Mouse (Mus musculus): ENCODE data around the gene Cenpt.
A peak's percentile ranks its signal among the peaks of the same experiment; 100 is the strongest.

Gene Cenpt

DNA sequence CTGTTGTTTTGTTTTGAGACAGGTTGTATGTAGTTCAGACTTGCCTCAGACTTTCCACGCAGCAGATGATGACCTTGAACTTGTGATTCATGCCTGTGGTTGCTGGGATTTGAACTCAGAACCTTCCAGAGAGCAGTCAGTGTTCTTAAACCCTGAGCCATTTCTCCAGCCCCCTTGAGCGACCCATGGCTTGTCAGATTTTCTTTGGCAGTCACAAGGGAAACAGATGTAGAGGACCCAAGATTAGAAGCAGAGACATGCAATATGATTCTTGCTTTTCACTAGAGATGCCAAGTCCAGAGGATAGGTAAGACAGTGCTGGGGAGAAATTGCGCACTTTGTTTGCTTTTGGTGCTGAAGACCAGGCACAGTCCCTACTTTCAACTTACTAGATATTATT, at the start of gene Cenpt:
Gene Cenpt (minus strand): TSS at position 101 of the 400 bp plus-strand sequence.
- no peak for DNase-seq (ENCODE audit: low read depth, low spot score)

DNA sequence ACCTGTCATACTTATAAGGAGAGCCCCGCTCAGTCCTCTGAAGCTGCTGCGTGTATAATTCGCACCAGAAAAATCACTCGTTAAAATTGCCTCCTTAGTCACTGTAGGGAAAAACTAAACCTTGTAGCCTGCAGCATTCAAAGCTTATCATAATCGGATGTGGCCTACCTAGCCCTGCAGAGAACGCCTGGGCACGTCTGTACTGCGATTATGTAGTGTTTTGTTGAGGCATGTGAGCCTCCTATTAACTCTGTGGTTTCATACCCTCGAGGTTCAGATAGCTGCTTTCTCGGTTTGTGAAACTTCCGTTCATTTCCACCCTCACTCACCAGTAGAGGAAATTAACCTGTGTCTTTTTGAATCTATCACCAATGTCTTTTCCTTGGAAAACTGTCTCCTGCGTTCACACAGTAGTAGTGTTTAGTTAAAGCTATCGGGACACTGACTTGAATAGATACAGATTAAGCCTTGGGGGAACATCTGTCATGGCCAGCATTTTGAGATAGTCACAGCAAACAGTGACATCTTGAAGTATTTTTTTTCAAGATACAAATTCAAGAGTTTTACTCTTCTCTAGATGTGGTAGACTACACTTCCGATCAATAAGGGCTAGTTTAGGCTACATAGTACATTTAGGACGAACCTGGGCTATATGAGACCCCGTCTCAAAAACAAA, 48.0 kb upstream of the Cenpt start:
- peak; percentile 73 for DNase-seq (ENCODE audit: low read depth, low spot score)

DNA sequence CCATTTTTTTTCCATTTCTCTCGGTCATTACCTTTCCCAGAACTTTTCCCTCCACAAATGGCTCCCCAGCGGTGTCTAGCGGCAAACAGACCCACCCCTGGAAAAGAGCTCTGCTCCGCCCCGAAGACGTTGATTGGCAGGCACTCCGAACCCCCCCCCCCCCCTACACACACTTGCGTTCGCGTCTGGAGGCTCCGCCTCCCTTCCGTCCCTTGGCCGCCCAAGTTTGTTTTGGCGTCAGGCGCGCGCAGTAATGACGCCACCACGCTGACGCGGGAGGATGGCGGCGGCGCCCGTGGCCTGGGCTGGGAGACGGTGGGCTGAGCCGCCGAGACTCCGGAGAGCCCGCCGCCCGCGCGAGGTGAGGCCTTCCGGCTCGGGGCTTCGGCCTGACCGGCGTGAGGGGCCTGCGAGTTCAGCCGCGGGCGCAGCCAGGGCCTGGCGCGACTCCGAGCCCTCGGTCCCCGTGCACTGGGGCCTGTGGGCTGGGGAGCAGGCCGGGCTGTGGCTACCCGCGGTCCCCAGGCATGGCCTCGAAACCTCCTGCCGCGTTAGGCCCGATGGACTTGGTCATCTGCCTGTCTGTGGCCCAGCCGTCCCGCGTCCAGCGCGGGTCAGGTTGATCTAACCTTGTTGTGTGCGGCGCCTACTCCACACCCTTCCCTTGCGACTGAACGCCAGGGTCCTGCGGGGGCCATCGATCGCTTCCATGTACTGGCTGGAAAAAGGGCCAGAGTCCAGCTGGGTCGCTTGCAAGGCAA, 47.3 kb upstream of the Cenpt start, which contains the start of gene Pskh1:
Gene Pskh1 (plus strand): TSS at position 262 of the 761 bp plus-strand sequence.
- peak; percentile 97 for DNase-seq (ENCODE audit: low read depth, low spot score)

DNA sequence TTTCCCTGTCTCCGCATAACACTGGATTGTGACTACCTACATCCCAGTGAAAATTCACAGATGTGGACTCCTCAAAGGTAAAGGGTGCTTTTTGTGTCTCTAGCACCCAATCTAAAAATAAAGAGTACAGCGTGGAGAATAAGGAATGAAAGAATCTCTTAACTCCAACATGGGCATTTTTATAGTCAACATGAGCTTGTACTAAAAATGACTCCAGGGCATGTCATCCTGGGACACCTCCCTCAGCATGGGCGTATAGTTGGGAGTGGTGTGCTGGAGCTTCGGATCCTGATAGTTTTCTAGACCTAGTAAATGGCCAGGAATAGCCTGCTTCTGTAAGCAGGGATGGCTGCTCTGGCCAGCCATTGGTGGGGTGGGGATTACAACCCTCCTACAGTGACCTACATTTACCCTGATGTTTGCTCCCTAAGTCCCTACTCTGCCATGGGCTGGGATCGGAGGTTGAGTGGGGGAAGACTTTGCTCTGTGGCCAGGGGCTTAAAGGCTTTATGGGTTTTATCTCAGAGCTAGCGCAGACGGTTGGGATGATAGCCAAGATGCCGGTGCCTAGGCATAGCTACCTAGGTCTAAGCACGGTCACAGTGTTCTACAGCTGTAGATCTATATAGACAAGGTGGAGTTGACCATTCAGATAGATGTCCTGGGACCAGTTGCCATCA, 44.9 kb upstream of the Cenpt start:
- DNase-seq (ENCODE audit: low read depth, low spot score): no peak

DNA sequence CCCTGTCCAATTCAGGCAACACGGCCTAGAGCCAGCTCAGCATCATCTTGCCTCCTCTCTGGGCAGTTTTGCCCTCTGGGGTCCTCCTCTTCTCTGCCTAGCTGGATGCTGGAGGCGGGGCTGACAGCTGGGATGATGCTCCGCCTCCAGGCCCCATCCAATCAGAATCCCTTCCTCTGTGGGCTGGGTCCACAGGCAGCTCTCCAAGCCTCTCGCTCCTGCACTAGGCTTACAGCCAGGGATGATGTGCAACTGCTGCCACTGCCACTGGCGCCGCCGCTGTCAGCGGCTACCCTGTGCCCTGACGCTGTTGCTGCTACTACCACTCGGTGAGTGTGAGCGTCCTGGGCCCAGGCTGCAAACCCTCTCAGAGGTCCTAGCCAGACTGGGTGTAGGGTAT, 40.3 kb upstream of the Cenpt start, which contains the start of gene Nrn1l:
Gene Nrn1l (plus strand): TSS at position 229 of the 400 bp plus-strand sequence.
- peak; percentile 17 for DNase-seq (ENCODE audit: low read depth, low spot score)

DNA sequence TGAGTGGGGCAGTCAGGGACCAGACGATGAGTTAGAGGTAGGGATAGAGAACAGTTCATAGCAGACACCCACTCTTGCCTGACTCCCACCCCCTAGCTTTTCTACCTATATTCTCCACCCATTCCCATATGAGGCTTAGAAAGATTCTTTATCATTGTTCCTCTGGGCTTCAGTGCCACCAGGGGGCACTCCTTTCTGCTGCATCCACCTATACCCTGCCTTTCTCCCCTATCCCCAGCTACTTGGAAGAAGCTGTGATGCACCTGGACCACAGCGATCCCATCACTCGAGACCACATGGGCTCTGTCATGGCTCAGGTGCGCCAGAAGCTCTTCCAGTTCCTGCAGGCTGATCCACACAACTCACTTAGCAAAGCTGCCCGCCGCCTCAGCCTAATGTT, 39.4 kb upstream of the Cenpt start:
- DNase-seq (ENCODE audit: low read depth, low spot score): peak; percentile 66

DNA sequence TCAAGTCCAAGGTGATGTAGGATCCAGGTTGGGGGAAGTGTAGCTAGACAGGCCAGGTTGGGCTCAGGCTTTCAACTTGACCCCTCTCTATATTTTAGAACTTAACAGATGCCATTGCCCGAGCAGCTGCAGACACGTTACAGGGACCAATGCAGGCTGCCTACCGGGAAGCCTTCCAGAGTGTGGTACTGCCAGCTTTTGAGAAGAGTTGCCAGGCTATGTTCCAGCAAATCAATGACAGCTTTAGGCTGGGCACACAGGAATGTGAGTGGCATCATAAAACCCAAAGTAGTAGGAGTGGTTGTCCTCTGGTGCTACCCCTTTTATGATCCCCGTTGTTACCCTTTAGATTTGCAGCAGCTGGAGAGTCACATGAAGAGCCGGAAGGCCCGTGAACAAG, 37.8 kb upstream of the Cenpt start:
- no peak for DNase-seq (ENCODE audit: low read depth, low spot score)

DNA sequence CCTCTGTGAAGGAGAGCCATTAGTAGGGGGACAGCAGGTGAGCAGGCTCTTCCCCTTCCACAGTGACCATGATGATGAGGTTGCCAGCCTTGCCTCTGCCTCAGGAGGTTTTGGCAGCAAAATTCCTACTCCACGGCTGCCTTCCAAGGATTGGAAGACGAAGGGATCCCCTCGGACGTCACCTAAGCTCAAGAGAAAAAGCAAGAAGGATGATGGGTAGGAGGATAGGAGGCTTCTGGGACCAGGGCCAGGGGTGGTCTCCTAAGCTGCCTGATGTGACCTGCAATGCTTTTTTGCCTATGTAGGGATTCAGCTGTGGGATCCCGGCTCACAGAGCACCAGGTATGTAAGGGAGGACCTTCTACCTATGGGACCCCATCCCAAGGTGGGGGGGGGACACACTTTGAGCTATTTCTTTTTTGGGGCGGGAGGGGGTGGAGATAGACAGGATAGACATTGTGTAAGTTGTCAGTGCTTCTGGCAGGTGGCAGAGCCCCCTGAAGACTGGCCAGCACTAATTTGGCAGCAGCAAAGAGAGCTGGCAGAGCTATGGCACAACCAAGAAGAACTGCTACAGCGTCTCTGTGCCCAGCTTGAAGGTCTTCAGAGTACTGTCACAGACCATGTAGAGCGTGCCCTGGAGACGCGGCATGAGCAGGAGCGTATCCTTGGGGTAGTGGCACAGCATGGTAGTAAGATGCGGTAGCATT, 36.8 kb upstream of the Cenpt start:
- no peak for DNase-seq (ENCODE audit: low read depth, low spot score)

DNA sequence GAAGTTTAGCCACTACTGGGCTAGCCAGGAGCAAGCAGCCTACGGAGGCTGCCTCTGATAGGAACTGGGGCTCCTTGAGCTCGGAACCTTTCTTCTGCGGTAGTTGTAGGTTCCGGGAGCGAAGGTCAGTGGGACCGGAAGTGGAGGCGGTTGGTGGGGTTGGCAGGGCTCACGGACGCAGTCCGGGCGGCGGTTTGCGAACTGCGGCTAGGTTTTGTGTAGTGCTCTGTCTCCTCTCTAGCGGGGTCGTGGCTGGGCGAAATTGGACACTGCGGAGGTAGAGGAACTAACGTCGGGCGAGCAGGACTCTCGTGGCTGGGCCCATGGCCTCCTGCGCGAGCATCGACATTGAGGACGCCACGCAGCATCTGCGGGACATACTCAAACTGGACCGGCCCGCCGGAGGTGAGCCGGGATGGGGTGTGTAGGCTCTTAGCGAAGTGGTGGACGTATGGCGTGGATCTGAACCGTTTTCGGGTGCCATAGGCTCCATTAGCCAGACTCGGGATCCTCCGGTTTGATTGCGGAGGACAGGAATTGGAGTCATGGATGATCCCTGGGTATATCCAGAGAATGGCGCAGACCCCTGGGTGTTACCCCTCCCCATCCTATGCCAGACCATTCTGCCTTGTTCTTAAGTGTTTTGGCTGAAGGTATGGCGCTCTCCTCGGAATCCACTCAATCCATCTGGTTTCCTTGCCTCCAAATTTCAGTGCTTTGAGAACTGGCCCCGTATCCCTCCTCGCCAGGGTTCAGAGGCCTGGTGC, 27.9 kb upstream of the Cenpt start, which contains the start of gene Edc4:
Gene Edc4 (plus strand): TSS at position 128 of the 767 bp plus-strand sequence.
- DNase-seq (ENCODE audit: low read depth, low spot score): peak; percentile 89

DNA sequence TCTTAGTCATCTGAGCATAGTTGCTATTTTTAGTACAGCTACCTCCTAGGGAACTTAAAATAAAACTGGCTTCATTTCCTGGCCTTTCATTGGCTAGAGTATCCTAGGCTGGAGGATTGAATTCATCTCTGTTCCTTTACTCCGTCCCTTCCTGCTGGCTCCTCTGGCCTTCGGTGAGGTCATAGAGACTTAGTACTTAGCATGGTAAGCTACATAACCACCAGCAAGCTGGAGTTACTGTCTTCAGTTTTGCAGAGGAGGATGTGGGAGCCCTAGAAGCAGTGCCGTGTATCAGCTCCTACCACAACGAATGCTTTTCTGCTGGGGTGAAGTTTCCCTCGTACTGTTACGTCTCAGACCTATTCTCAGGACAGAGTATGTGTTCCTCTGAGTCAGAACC, 21.2 kb upstream of the Cenpt start:
- no peak for DNase-seq (ENCODE audit: low read depth, low spot score)

DNA sequence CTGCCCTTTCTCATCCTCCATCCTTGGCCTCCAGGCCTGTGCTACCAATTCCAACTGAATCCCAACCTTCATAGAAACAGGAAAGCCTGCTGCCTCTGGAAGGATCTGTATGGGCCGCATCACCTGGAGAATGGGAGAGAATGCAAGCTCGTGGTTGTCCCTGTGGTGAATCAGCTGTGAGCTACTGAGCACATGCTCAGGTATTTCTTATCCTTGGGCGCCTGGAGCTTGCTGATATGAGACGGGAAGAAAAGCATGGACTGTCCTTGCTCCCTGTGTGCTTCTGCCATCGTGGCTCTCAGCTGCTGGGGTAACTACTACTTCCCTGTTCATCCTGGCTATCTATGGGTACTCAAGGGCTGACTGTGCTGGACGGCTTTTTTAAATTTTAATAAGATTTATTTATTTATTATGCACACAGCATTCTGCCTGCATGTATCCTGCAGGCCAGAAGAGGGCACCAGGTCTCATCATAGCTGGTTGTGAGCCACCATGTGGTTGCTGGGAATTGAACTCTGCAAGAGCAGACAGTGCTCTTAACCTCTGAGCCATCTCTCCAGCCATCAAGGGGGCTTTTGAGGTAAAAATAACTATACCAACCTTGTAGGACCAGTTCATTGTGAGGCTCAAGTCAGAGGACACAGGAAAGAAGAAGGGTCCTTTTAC, 13.4 kb upstream of the Cenpt start:
- DNase-seq (ENCODE audit: low read depth, low spot score): peak; percentile 34

DNA sequence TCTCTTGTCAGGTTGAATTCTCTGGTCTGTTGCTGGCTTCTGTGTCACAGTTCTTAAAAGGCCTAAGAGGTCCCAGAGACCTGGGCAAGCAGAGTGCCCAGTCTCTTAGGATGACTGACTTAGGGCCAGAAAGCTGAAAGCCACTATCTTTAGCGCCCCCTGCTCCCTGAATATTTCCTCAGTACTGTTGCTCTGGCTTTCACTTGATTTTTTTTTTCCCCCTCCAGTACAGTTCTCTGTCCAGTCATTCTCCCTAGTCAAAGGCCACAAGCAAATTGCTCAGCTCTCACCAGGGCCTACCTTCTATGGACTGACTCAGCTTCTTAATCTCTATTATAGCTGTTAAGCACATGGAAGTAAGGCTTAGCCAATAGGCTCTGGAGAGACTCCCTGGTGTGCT, 8.9 kb upstream of the Cenpt start:
- DNase-seq (ENCODE audit: low read depth, low spot score): peak; percentile 39

DNA sequence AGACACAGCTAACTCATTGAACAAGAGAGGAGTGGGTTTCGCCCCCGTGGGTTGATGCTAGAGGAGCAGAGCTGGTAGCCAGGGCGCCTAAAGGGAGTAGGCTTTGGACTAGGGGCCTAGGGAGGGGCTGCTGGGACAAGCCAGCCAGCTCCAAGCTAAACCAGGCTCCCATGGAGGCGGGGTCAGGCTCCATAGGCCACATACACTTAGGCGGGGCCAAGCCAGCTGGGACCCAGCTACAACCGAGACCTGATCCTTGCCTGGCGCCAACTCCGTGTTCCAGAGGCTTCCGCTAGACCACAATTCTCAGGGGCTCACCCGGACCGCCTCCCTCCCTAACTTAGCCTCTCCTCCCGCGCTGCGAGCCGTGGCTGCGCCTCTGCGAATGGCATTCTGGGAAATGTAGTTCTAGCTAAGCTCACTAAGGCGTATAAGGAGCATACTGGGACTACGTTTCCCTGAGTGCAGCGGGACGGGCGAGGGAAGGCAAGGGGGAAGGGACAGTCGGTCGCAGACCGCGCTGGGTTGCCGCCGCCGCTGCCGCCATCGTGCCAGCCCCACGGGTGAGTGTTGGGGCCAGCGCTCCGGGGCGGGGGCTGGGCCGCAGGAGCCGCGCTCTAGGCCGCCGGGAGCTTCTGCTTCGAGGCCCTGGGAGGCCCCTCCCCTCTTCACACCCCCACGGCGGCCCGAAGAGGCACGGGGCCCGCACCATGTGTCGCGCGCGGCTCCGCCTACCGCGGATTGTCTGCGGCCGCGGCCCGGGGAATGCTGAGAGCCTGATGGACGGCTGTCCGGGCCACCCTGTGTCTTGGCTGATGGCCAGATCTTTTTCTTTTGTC, 7.3 kb upstream of the Cenpt start, which contains the start of gene Nutf2:
Gene Nutf2 (plus strand): TSS at position 438 of the 839 bp plus-strand sequence.
- peak; percentile 94 for DNase-seq (ENCODE audit: low read depth, low spot score)

DNA sequence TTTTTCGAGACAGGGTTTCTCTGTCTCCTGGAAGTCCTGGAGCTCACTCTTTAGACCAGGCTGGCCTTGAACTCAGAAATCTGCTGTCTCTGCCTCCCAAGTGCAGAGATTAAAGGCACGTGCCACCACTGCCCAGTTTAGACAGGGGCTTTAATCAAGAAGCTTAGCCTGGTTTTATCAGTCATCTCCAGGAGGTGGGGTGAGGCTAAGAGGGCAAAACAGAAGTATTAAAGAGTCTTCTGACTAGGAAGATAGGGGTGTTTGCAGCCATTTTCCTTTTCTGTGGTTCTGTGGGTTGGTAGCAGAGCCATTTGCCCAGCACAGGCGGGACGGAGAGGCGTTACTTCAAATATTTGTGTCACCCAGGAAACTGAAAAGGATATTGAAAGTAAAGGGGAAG, 6.2 kb upstream of the Cenpt start:
- DNase-seq (ENCODE audit: low read depth, low spot score): no peak

DNA sequence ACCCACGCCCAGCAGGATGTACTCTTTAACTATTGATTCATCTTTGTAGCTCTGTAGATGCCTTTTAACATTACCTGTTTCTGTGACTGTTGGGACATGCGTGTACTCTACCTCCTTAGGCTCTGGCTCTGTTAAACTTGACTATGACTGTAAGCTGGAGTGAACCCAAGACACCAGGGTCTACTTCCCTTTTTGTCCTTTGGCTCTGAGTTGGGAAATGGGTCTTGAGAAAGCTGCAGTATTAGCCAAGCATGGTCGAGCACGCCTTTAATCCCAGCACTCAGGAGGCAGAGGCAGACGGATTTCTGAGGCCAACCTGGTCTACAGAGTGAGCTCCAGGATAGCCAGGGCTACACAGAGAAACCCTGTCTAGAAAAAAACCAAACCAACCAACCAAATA, 5.4 kb upstream of the Cenpt start:
- DNase-seq (ENCODE audit: low read depth, low spot score): no peak

DNA sequence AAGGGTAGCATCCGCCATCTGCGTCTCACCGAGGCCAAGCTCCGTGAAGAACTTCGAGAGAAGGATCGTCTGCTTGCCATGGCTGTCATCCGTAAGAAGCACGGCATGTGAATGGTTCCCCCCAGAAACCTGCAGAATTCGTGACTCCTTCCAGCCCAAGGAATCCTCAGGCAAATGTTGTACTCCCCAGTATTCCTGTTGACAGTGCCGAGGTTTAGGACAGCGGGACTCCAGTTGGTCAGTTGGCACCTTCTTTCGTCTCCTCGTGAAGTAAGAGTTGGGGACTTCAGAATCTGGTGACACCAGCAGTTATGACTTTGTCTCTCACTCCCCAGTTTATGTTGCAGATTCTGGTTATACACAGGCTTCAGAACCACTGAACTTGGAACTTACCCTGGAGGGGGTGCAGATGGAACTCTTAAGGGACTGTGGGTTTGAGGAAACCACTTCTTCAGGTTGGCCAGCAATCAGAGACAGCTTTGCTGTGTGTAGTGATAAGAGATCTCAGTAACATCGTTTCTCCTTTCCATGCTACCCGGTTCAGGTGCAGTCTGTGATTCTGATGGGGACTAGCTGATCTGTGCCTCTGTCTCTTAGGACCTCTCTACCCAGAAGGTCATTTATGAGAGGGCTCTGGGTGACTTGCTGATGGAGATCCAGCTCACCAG, 3.2 kb upstream of the Cenpt start:
- no peak for DNase-seq (ENCODE audit: low read depth, low spot score)

DNA sequence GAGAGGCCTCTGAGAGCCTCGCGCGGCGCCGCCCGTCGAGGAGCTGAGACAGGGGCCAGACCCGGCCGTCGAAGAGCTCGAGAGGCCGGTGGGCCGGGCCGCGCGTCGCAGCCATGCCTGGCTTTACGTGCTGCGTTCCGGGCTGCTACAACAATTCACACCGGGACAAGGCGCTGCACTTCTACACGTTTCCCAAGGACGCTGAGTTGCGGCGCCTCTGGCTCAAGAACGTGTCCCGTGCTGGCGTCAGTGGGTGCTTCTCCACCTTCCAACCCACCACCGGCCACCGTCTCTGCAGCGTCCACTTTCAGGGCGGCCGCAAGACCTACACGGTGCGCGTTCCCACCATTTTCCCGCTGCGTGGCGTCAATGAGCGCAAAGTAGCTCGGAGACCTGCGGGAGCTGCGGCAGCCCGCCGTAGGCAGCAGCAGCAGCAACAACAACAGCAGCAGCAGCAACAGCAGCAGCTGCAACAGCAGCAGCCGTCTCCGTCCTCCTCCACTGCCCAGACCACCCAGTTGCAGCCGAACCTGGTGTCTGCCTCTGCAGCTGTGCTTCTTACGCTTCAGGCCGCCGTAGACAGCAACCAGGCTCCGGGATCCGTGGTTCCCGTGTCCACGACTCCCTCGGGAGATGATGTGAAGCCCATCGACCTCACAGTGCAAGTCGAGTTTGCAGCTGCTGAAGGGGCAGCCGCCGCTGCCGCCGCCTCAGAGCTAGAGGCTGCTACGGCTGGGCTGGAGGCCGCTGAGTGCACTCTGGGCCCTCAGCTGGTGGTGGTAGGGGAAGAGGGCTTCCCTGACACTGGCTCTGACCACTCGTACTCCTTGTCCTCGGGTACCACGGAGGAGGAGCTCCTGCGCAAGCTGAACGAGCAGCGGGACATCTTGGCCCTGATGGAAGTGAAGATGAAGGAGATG, 2.4 kb upstream of the Cenpt start:
- DNase-seq (ENCODE audit: low read depth, low spot score): no peak

DNA sequence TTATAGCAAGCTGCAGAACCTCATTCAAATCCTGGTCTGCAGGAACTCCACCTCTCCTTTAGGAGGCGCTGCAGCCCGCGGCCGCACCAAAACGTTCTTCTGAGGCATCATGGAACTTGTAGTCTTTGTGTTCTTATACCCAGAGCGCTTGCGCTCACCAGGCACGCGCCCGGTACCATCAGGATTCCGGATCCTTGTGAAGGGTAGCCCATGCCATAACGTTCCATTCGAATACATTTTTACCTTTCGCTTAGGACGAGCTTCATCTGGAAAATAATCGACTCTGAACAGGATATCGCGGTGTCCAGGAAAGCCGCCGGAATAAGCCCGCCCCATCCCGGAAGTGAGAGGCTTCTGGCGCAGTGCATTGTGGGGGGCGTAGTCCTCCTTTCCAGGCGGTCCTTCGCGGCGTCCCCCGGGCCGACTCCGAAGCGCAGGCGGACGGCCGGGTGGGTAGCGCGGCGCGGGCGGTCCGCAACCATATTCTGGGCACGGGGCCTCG, 1.7 kb upstream of the Cenpt start, which contains the start of gene Thap11:
Gene Thap11 (plus strand): TSS at position 418 of the 502 bp plus-strand sequence.
- DNase-seq (ENCODE audit: low read depth, low spot score): peak; percentile 93
